Mouse (Mus musculus) kidney, postnatal 0 days (tissue): ENCODE results near the gene Wdr18. TPM values are rescaled to one million over a fixed set of nuclear protein-coding genes. Genes with fewer than 3 reads are reported as not detected.

Source experiments
- ATAC-seq: fragments of 200-750 bp; cut with Nextera tagmentation; replicated peaks from 2 replicates; pipeline ENCODE4 v1.8.0; 2017; ENCODE audit warnings: low read depth, moderate number of reproducible peaks, moderate TSS enrichment, moderate library complexity; ENCODE audit not compliant: low FRiP score
- DNase-seq: peaks from one replicate; pipeline ENCODE4 v3.0.0-alpha.2; 2016; ENCODE audit warnings: low spot score
- H3K27ac ChIP-seq: fragments of 300-500 bp; sonication (generic); 2 replicates; pipeline ENCODE4 v1.5.1; 2014; ENCODE audit warnings: mild to moderate bottlenecking
- H3K27me3 ChIP-seq: fragments of 300-500 bp; sonication (generic); 2 replicates; pipeline ENCODE4 v1.6.1; 2014; ENCODE audit warnings: low read length, mixed read lengths; ENCODE audit not compliant: insufficient read depth
- H3K36me3 ChIP-seq: fragments of 300-500 bp; sonication (generic); 2 replicates; pipeline ENCODE4 v1.6.1; 2014; ENCODE audit warnings: low read length, mixed read lengths; ENCODE audit not compliant: insufficient read depth
- H3K4me1 ChIP-seq: fragments of 300-500 bp; sonication (generic); replicated peaks from 2 replicates; pipeline ENCODE4 v1.6.1; 2014; ENCODE audit warnings: antibody characterized with exemption, low read length, mixed read lengths; ENCODE audit not compliant: insufficient read depth
- H3K4me2 ChIP-seq: fragments of 300-500 bp; sonication (generic); 2 replicates; pipeline ENCODE4 v1.6.1; 2014; ENCODE audit warnings: mild to moderate bottlenecking, low read length, moderate library complexity, mixed read lengths
- H3K4me3 ChIP-seq: fragments of 300-500 bp; sonication (generic); replicated peaks from 2 replicates; pipeline ENCODE4 v1.5.1; 2014; ENCODE audit warnings: low read depth, low read length
- H3K9ac ChIP-seq: fragments of 300-500 bp; sonication (generic); 2 replicates; pipeline ENCODE4 v1.6.1; 2014; ENCODE audit warnings: low read depth, low read length
- H3K9me3 ChIP-seq: fragments of 300-500 bp; sonication (generic); replicated peaks from 2 replicates; pipeline ENCODE4 v1.6.1; 2016; ENCODE audit warnings: low read length, inconsistent platforms, mixed read lengths
- CTCF ChIP-seq: IDR thresholded peaks from 2 replicates; pipeline ENCODE4 v1.5.1; 2016; ENCODE audit warnings: antibody characterized with exemption, low read depth, mild to moderate bottlenecking, moderate library complexity
- WGBS: fragments of 180-500 bp; shearing (Covaris S2); extraction: QIAGEN DNeasy Blood & Tissue Kit; methylation state at CpG from one replicate; pipeline ENCODE4 v1.1.7; 2014; 5-methylcytosine and 5-hydroxymethylcytosine counted together
- polyA plus RNA-seq: library from polyadenylated mRNA; unstranded; fragments of >200 nt; fragmentation: Nextera tagmentation; extraction: Ambion mirVana; gene quantifications from 2 replicates; pipeline ENCODE4 v1.2.1, GENCODE M21; 2015

Gene Wdr18
- polyA plus RNA-seq, 1 experiment from 2014 or later, result 78.9 TPM

DNA sequence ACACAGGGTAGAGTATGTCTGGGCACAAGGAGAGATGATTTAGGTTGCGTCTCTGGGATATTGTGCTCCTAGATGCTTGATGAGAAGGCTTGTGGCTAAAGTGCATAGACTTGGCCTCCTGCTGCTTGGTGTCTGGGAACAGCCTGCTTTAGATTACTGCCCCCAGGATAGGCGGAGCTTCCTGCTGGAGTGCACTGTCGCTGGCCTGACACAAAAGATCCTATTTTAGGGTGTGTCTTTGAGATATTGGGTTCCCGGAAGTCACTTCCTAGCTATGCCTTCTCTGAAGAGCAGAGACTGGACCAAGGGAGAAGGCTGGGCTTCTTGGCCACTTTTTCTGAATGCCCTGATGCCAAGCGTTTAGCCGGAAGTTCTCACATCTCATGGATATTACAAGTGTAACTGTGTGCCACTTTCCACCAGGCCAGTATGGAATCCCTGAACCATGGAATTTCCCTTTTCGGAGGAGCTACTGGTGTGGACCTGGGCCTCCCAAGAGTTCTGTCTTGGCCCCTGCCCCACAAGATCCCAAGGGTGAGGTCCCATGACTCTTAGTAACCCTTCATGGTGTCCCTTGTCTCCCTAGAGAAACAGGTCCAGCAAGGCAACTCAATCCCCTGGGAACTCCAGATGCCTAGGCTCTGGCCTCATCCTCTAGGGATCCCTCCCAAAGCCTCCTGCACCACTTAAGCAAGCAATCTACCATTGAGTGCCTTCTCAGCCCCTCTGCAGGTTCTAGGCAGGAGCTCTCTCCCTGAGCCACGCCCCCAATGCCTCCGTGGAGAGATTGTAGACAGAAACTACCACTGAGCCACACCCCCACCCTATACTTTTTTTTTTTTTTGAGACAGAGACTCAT lies 43.7 kb downstream of the Wdr18 start:
- 58% methylated on average over 9 of the region's 9 CpGs for WGBS
- H3K27me3 ChIP-seq, result no peaks in the 10 kb centered on the region
- H3K9me3 ChIP-seq, result no peaks in the 10 kb centered on the region
- no peak overlapping the region for H3K4me3 ChIP-seq
- peaks cover under 1% of the 10 kb centered on the region; the same call in 1 of the 2 replicates for H3K4me1 ChIP-seq
- no peak overlapping the region for H3K4me2 ChIP-seq
- no peaks in the 10 kb centered on the region for H3K36me3 ChIP-seq
- no peak overlapping the region for H3K27ac ChIP-seq
- H3K9ac ChIP-seq, result no peak overlapping the region
- no peak for ATAC-seq
- DNase-seq, result no peak
- no peak for TF ChIP-seq CTCF

DNA sequence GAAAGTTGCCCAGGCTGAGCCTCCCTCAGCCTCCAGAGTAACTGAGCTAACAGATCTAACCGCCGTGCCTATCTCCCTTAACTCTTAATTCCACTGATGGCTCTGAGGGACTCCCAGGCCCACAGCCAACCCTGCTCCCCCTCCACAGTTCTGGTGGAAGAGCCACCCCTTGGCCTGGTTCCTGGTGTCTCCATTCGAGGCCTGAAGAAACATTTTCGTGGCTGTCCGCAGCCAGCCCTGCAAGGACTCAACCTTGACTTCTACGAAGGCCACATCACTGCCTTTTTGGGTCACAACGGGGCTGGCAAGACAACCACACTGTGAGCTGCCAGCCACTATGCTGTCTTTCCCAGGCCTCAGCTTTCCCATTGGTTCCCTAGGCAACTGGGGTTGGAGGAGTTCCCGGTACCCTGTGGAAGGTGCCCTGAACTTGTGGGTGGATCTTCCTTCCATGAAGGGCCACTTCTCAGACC lies 44.3 kb downstream of the Wdr18 start:
- 89% methylated on average over 8 of the region's 8 CpGs for WGBS
- Histone ChIP-seq H3K27me3 (no peaks in the 10 kb centered on the region), H3K4me1 (no peaks in the 10 kb centered on the region; the same call in 1 of the 2 replicates), H3K9me3 (no peaks in the 10 kb centered on the region), H3K36me3 (no peaks in the 10 kb centered on the region; the same call in 1 of the 2 replicates), H3K4me2 (no peak overlapping the region), H3K4me3 (no peak overlapping the region), H3K9ac (no peak overlapping the region), H3K27ac (no peak overlapping the region)
- no peak for ATAC-seq
- DNase-seq, result no peak
- no peak for TF ChIP-seq CTCF

DNA sequence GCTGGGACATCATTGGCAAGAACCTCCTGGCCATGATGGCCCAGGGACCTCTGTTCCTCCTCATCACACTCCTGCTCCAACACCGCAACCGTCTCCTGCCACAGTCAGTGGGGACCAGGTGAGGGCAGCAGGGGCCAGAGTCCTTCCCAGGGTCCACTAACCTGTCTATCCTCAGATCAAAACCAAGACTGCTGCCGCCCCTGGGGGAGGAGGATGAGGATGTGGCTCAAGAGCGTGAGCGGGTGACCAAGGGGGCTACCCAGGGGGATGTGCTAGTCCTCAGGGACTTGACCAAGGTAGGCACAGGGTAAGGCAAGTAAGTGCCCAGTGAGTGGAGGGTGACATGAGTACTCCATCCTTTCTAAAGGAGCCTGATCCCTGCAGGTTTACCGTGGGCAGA lies 51.8 kb downstream of the Wdr18 start:
- WGBS, result 90% methylated on average over 6 of the region's 6 CpGs
- no peak for TF ChIP-seq CTCF
- ATAC-seq, result no peak
- Histone ChIP-seq H3K4me2 (no peak overlapping the region), H3K4me3 (no peak overlapping the region), H3K9ac (no peak overlapping the region), H3K27me3 (0 out of 2 replicates have a peak, but pooled peaks cover 9% of the 10 kb centered on the region), H3K27ac (no peak overlapping the region), H3K4me1 (no peaks in the 10 kb centered on the region), H3K36me3 (peaks cover 6% of the 10 kb centered on the region; the same call in 1 of the 2 replicates), H3K9me3 (no peaks in the 10 kb centered on the region)
- DNase-seq, result no peak

- Histone ChIP-seq H3K9ac (no peak overlapping the region), H3K36me3 (peaks cover 6% of the 10 kb centered on the region; the same call in 1 of the 2 replicates), H3K9me3 (no peaks in the 10 kb centered on the region), H3K4me2 (no peak overlapping the region), H3K27me3 (0 out of 2 replicates have a peak, but pooled peaks cover 9% of the 10 kb centered on the region), H3K27ac (no peak overlapping the region), H3K4me3 (no peak overlapping the region), H3K4me1 (no peaks in the 10 kb centered on the region)
- ATAC-seq (no peak), DNase-seq (no peak)
- no peak for TF ChIP-seq CTCF
- 47% methylated on average over 25 of the region's 25 CpGs for WGBS
Observed at GRCm38 (mm10) chr10:80013609-80014008, 53.7 kb downstream of the Wdr18 start.

DNA sequence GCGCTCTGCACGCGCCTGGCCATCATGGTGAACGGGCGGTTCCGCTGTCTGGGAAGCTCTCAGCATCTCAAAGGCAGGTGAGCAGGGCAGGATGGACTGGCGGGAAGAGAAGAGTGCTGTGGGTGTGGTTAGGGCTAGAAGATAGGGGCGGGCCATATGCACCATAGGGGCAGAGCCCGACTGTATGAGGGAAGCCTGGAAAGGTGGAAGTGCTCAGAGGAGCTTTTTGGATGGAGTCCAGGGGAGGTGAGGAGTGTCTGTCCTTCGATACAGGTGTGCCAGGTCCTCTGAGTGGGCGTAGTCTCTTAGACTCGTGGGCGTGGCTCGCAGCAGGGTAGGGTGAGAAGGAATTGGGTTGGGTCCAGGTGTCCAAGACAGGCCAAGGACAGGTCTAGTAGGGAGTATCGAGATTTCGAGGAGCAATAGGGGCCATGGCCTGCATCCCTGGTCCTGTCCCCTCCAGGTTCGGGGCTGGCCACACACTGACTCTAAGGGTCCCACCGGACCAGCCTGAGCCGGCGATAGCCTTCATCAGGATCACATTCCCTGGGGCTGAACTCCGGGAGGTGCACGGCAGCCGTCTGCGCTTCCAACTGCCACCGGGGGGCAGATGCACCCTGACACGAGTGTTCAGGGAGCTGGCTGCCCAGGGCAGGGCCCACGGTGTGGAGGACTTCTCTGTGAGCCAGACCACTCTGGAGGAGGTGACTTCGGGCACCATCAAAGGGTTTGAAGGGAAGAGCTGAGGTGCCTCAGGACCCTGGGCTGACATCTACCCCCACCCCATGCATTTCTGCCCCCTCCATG lies 54.7 kb downstream of the Wdr18 start:
- 0 out of 2 replicates have a peak, but pooled peaks cover 4% of the 10 kb centered on the region for H3K36me3 ChIP-seq
- 24% methylated on average over 28 of the region's 28 CpGs for WGBS
- peak; percentile 44 for TF ChIP-seq CTCF
- DNase-seq, result no peak
- no peak for ATAC-seq
- 0 out of 2 replicates have a peak, but pooled peaks cover 9% of the 10 kb centered on the region for H3K27me3 ChIP-seq
- H3K27ac ChIP-seq, result no peak overlapping the region
- H3K4me3 ChIP-seq, result no peak overlapping the region
- no peak overlapping the region for H3K9ac ChIP-seq
- no peak overlapping the region for H3K4me2 ChIP-seq
- no peaks in the 10 kb centered on the region for H3K9me3 ChIP-seq
- H3K4me1 ChIP-seq, result peaks cover 8% of the 10 kb centered on the region; the same call in 1 of the 2 replicates

DNA sequence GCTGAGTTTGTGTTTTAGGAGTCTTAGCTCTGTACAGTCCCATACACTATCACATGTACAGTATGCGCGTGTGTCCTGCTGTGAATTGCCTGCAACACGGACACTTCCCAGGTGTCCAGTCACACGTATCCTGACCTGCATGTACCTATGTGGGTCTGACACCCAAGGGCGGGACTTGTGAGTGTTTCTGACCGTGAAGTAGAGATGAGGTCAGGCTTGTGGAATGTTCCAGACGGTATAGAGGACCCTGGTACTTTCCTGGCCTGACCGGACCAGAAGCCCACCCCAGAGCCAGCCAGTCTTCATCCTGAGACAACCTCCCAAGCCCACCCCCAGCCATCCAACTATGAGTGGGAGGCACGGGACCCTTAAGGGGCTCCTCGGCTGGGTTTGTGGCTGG lies 55.6 kb downstream of the Wdr18 start:
- no peak overlapping the region for H3K9ac ChIP-seq
- DNase-seq, result no peak
- 0 out of 2 replicates have a peak, but pooled peaks cover 9% of the 10 kb centered on the region for H3K27me3 ChIP-seq
- no peaks in the 10 kb centered on the region for H3K9me3 ChIP-seq
- H3K4me1 ChIP-seq, result peaks cover 8% of the 10 kb centered on the region; the same call in 1 of the 2 replicates
- H3K4me3 ChIP-seq, result no peak overlapping the region
- ATAC-seq, result no peak
- WGBS, result 66% methylated on average over 10 of the region's 10 CpGs
- H3K4me2 ChIP-seq, result no peak overlapping the region
- H3K27ac ChIP-seq, result no peak overlapping the region
- H3K36me3 ChIP-seq, result no peaks in the 10 kb centered on the region
- TF ChIP-seq CTCF, result no peak
